Mouse (Mus musculus): ENCODE results near the gene Nr4a3. TPM values are rescaled to one million over a fixed set of nuclear protein-coding genes. Genes with fewer than 3 reads are reported as not detected.

Gene Nr4a3
- total RNA-seq, 2 experiments from 2014 or later = 4.5 to 12.4 TPM

GRCm38 (mm10) chr4:48048456-48049315, 3.7 kb downstream of the Nr4a3 start:
- no peak for DNase-seq
- intact Hi-C loops (cut with DNase I) = loop anchor here (5.0 kb wide), 1 partner anchor 576 kb away; the partner anchor contains the start of genes Alg2 and Sec61b

GRCm38 (mm10) chr4:48050020-48050419, 5.1 kb downstream of the Nr4a3 start:
- no peak for DNase-seq
- intact Hi-C loops (cut with DNase I) = no loop called here

DNA sequence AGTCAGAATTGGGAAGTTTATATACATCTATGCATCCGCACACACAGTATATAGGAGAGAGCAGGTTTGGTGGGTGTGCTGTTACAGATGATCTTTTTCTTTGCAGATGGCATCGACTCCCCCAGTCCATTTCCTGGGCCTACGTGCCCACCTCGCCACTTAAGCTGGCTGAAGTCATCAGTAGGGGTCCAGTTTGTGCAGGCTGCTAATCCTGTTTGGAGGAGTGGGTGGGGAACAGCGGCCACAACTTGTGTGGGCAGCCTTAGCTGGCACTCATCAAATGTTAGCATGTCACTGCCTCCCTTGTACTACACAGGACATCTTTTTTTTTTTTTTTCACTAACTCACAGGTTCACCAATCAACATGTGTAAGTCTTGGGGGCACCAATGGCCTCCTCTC, 5.5 kb downstream of the Nr4a3 start:
- intact Hi-C loops (cut with DNase I) = no loop called here
- no peak for DNase-seq

DNA sequence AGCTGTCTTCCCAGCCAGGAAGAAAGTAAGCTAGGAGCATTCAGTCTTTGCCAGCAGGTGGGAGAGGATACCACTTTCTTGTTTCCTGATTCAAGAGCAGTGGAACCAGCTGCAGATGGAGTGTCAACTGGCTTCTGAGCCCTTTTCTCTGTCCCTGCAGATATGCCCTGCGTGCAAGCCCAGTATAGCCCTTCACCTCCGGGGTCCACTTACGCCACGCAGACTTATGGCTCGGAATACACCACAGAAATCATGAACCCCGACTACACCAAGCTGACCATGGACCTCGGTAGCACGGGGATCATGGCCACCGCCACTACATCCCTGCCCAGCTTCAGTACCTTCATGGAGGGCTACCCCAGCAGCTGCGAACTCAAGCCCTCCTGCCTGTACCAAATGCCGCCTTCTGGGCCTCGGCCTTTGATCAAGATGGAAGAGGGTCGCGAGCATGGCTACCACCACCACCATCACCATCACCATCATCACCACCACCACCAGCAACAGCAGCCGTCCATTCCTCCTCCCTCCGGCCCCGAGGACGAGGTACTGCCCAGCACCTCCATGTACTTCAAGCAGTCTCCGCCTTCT, 6.2 kb downstream of the Nr4a3 start:
- no peak for DNase-seq
- intact Hi-C loops (cut with DNase I) = no loop called here

GRCm38 (mm10) chr4:48051674-48052121, 6.7 kb downstream of the Nr4a3 start:
- intact Hi-C loops (cut with DNase I) = no loop called here
- DNase-seq = peak in 1 of 2 experiments; percentile 17

GRCm38 (mm10) chr4:48061716-48062115, 16.8 kb downstream of the Nr4a3 start:
- DNase-seq = no peak
- intact Hi-C loops (cut with DNase I) = no loop called here

GRCm38 (mm10) chr4:48064311-48064710, 19.4 kb downstream of the Nr4a3 start:
- intact Hi-C loops (cut with DNase I) = no loop called here
- DNase-seq = no peak

GRCm38 (mm10) chr4:48066676-48067075, 21.7 kb downstream of the Nr4a3 start:
- DNase-seq = no peak
- intact Hi-C loops (cut with DNase I) = no loop called here

- no peak for DNase-seq
- intact Hi-C loops (cut with DNase I) = no loop called here
Observed at GRCm38 (mm10) chr4:48069111-48069510, 24.2 kb downstream of the Nr4a3 start.

- intact Hi-C loops (cut with DNase I) = no loop called here
- no peak for DNase-seq
Observed at GRCm38 (mm10) chr4:48072006-48072405, 27.1 kb downstream of the Nr4a3 start.

DNA sequence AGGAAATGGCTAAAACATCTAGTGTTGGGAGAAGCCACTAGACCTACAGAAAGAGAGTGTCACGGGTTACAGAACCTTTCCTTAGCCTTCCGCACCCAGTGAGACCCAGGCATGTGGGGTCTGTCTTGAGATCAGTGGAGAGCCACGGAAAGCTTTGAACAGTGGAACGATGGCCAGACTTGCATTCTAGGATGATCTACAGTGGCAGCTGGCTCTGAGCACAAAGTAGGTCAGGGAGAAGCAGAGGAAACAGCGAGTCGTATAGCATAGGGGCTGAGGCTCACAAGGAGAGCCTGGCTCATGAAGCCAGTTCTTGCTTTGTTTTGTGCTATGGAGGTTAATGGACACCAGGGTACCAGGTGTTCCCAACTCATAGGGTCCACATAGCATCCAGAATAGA, 28.4 kb downstream of the Nr4a3 start:
- DNase-seq = no peak
- intact Hi-C loops (cut with DNase I) = no loop called here

DNA sequence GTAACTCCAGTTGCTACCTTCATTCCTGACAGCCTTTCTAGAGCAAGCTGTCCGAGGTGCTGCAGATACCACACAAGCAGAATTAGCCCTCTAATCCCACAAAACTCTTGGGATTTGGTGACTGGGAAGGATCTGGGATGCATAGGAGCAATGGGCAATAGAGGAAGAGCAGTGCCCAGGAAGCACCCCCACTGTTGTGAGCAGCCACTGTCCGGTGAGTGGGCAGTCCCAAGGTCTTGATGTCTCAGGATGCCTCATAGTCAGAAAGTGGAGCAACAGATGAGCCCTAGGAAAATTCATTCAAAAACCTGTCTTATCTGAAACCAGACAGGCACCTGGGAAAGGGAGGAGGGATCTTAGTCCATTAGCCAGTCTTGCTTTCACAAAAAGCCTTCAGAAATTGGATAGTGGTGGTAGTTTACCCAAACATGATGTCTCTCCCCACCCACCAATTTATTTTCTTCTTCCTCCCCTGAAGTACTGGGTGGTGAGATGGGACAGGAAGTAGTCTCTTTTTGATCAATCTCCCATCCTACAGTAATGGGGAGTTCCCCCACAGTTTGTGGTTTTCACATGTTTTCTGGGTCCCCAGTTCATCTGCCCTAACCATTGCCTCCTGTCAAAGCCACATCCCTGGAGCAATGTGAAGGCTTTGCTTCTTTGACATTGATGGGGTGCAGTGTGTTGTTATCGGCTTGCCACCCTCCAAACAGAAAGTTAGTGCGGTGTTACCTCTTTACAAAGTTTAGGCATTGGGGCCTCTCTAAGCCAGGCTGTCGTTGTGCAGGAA, 29.7 kb downstream of the Nr4a3 start:
- intact Hi-C loops (cut with DNase I) = no loop called here
- DNase-seq = no peak

DNA sequence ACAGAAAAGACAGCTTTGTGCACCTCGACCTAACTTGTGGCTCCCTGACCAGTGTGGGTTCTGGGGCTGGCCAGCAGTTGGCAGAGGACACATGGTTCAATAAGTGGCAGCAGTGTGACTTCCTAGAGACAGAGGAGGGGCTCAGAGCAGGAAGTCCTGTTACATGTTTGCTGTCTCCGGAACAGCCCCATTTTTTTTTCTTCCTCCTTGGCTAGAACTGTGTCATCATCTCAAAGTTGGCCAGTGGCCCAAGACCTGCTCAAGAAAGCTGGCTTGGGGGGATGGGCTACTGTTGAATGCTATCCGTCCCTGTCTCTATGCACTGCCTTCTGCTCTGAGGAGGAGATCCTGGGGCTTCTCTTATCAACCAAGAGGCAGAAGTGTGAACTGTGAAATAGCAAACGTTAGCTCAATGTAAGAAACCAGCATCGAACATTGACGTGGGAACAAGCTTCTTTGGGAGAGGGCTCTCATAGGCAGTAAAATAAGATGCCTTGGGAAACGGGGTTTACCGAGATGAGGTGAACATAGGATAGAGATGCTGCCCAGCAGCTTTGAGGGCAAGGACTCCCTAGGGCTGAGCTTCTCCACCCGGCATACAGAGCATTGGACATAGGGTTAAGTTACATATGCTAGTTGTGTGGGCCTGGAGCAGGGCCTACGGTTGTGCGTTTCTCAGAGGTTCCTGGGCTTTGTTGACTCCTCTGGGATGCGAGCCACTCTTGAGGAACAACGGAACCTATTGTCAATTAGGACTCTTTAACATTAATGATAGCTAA, 31.9 kb downstream of the Nr4a3 start:
- DNase-seq = peak; percentile 41 to 46
- intact Hi-C loops (cut with DNase I) = loop anchor here (1.0 kb wide), 1 partner anchor 41 kb away; no protein-coding TSS in a partner anchor

GRCm38 (mm10) chr4:48078213-48078612, 33.3 kb downstream of the Nr4a3 start:
- intact Hi-C loops (cut with DNase I) = no loop called here
- no peak for DNase-seq

- no peak for DNase-seq
- intact Hi-C loops (cut with DNase I) = no loop called here
Observed at GRCm38 (mm10) chr4:48079285-48080039, 34.5 kb downstream of the Nr4a3 start.

DNA sequence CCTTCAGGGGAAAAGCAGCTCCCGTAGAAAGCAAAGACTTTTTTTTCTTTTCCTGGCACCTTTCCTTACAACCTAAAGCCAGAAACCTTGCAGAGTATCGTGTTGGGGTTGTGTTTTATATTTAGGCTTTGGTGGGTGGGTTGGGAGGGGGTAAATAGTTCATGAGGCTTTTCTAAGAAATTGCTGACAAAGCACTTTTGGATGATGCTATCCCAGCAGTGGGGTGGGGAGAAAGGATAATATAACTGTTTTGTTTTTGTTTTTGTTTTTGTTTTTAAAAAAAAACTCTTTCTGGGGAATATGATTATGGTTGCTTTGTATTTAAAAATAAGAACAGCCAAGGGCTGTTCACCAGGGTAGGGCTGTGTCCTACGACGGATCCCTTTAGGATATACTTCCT, 38.5 kb downstream of the Nr4a3 start:
- intact Hi-C loops (cut with DNase I) = no loop called here

GRCm38 (mm10) chr4:48086609-48087008, 41.7 kb downstream of the Nr4a3 start:
- DNase-seq = no peak
- intact Hi-C loops (cut with DNase I) = no loop called here

More for the DNA sequence above, 38.5 kb downstream of the Nr4a3 start:
- no peak for DNase-seq

DNA sequence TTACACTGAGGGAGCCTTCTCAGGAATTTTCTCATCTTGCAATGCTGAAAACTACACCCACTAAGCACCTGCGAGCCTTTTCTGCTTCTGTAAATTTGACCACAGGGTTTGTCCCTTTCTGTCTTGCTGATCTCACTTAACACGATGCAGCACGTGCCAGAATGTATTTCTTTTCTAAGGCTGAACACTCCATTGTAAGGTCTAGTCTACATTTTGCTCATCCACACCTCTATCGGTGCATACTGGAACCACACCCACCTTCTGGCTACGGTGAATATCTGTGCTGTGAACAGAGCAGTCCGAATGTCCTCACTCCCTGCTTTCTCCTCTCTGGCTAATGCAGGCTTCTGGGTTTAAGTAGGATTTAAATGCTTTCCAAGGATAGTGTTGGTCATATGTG, 42.5 kb downstream of the Nr4a3 start:
- intact Hi-C loops (cut with DNase I) = no loop called here
- DNase-seq = no peak

DNA sequence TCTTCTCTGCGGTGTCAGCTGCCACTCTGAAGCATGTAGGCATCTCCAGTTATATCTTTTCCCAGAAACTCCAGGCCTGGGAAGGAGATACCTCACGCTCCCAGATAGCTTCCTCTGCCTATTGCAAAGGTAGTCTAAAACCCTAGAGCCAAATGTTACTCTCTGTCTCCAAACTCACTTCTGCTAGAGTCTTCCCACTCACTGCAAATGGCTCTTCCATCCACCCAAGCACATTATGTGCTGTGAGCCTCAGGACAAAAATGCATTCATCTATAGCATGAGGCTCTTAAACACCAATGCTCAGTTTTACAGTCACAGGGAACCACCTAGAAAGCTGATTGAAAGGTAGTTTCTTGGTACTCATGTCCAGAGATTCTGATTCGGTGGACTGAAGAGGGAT, 48.3 kb downstream of the Nr4a3 start:
- intact Hi-C loops (cut with DNase I) = no loop called here
- no peak for DNase-seq

DNA sequence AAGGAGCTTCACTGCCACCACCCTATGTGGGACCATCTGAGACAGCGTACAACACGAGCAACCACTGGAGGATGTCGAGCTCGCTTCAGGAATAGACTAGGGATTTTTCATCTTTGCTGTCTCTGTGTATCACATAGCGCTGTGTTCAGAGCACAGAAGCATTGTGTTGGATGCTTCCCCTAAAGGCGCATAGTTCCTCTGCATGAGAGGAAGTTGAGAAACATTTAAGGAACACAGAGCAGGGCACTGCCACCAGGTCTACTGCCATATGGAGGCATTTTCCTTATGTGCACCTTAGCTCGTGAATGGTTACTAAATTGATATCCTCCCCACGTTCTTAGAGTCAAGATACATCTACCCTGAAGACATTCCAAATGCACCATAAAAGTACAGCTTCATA, 55.3 kb downstream of the Nr4a3 start:
- DNase-seq = no peak
- intact Hi-C loops (cut with DNase I) = no loop called here

Measured in heart, postnatal 10 days (tissue).